Mouse (Mus musculus): ENCODE results near the gene Otog. TPM values are rescaled to one million over a fixed set of nuclear protein-coding genes. Genes with fewer than 3 reads are reported as not detected.

Otog gene
- polyA plus RNA-seq, 1 experiment from 2014 or later = not detected

GRCm38 (mm10) chr7:46280896-46281295 is 40.1 kb downstream of the Otog start:
- no peak for ATAC-seq (ENCODE audit: insufficient read depth)
- TF ChIP-seq CTCF (IDR thresholded peaks at IDR 0.05; ENCODE audit: low read depth) = no peak

GRCm38 (mm10) chr7:46282276-46282675 is 41.5 kb downstream of the Otog start:
- Histone ChIP-seq H3K9ac (no peak overlapping the region), H3K4me3 (ENCODE audit: low read depth, low read length) (no peak overlapping the region), H3K9me3 (ENCODE audit: low read depth, low read length) (no peaks in the 10 kb centered on the region), H3K4me2 (no peak overlapping the region), H3K4me1 (ENCODE audit: insufficient read depth) (no peaks in the 10 kb centered on the region), H3K27ac (ENCODE audit: low read depth) (no peak overlapping the region), H3K36me3 (ENCODE audit: insufficient read depth) (no peaks in the 10 kb centered on the region), H3K27me3 (ENCODE audit: insufficient read depth, low read length) (no peaks in the 10 kb centered on the region)
- ATAC-seq (ENCODE audit: insufficient read depth) = no peak
- 46% methylated on average over 7 of the region's 7 CpGs for WGBS
- TF ChIP-seq CTCF (IDR thresholded peaks at IDR 0.05; ENCODE audit: low read depth) = no peak
- DNase-seq = no peak

More at GRCm38 (mm10) chr7:46280896-46281295, 40.1 kb downstream of the Otog start:
- no peaks in the 10 kb centered on the region for H3K27me3 ChIP-seq (ENCODE audit: insufficient read depth, low read length)
- H3K36me3 ChIP-seq (ENCODE audit: insufficient read depth) = no peaks in the 10 kb centered on the region
- no peak overlapping the region for H3K27ac ChIP-seq (ENCODE audit: low read depth)
- H3K9ac ChIP-seq = no peak overlapping the region
- no peak overlapping the region for H3K4me2 ChIP-seq
- no peak for DNase-seq
- no peak overlapping the region for H3K4me3 ChIP-seq (ENCODE audit: low read depth, low read length)
- H3K9me3 ChIP-seq (ENCODE audit: low read depth, low read length) = no peaks in the 10 kb centered on the region
- H3K4me1 ChIP-seq (ENCODE audit: insufficient read depth) = no peaks in the 10 kb centered on the region

- ATAC-seq (ENCODE audit: insufficient read depth) (peak; percentile 84), DNase-seq (peak; percentile 80)
- Histone ChIP-seq H3K27me3 (ENCODE audit: insufficient read depth, low read length) (no peaks in the 10 kb centered on the region), H3K9ac (no peak overlapping the region), H3K4me3 (ENCODE audit: low read depth, low read length) (no peak overlapping the region), H3K27ac (ENCODE audit: low read depth) (no peak overlapping the region), H3K36me3 (ENCODE audit: insufficient read depth) (no peaks in the 10 kb centered on the region), H3K4me1 (ENCODE audit: insufficient read depth) (no peaks in the 10 kb centered on the region), H3K4me2 (no peak overlapping the region), H3K9me3 (ENCODE audit: low read depth, low read length) (no peaks in the 10 kb centered on the region)
- TF ChIP-seq CTCF (IDR thresholded peaks at IDR 0.05; ENCODE audit: low read depth) = no peak
- 48% methylated on average over 10 of the region's 10 CpGs for WGBS
Observed at GRCm38 (mm10) chr7:46283681-46284080, 42.9 kb downstream of the Otog start.

GRCm38 (mm10) chr7:46285161-46285839 is 44.5 kb downstream of the Otog start:
- WGBS = 81% methylated on average over 12 of the region's 12 CpGs
- H3K27me3 ChIP-seq (ENCODE audit: insufficient read depth, low read length) = no peaks in the 10 kb centered on the region

GRCm38 (mm10) chr7:46286391-46286790 is 45.6 kb downstream of the Otog start:
- Histone ChIP-seq H3K9me3 (ENCODE audit: low read depth, low read length) (no peaks in the 10 kb centered on the region), H3K36me3 (ENCODE audit: insufficient read depth) (no peaks in the 10 kb centered on the region), H3K27ac (ENCODE audit: low read depth) (no peak overlapping the region), H3K9ac (no peak overlapping the region), H3K4me3 (ENCODE audit: low read depth, low read length) (no peak overlapping the region), H3K27me3 (ENCODE audit: insufficient read depth, low read length) (no peaks in the 10 kb centered on the region), H3K4me2 (no peak overlapping the region), H3K4me1 (ENCODE audit: insufficient read depth) (no peaks in the 10 kb centered on the region)
- ATAC-seq (ENCODE audit: insufficient read depth) (no peak), DNase-seq (no peak)
- 89% methylated on average over 4 of the region's 4 CpGs for WGBS
- no peak for TF ChIP-seq CTCF (IDR thresholded peaks at IDR 0.05; ENCODE audit: low read depth)

More at GRCm38 (mm10) chr7:46285161-46285839, 44.5 kb downstream of the Otog start:
- H3K36me3 ChIP-seq (ENCODE audit: insufficient read depth) = no peaks in the 10 kb centered on the region
- H3K4me1 ChIP-seq (ENCODE audit: insufficient read depth) = no peaks in the 10 kb centered on the region
- H3K27ac ChIP-seq (ENCODE audit: low read depth) = no peak overlapping the region
- H3K4me3 ChIP-seq (ENCODE audit: low read depth, low read length) = no peak overlapping the region
- TF ChIP-seq CTCF (IDR thresholded peaks at IDR 0.05; ENCODE audit: low read depth) = no peak; the same call in 1 of the 2 replicates
- ATAC-seq (ENCODE audit: insufficient read depth) (no peak), DNase-seq (no peak)
- H3K4me2 ChIP-seq = no peak overlapping the region
- no peak overlapping the region for H3K9ac ChIP-seq
- H3K9me3 ChIP-seq (ENCODE audit: low read depth, low read length) = no peaks in the 10 kb centered on the region

- DNase-seq (no peak), ATAC-seq (ENCODE audit: insufficient read depth) (no peak)
- Histone ChIP-seq H3K27me3 (ENCODE audit: insufficient read depth, low read length) (no peaks in the 10 kb centered on the region), H3K4me3 (ENCODE audit: low read depth, low read length) (no peak overlapping the region), H3K9ac (no peak overlapping the region), H3K4me1 (ENCODE audit: insufficient read depth) (no peaks in the 10 kb centered on the region), H3K36me3 (ENCODE audit: insufficient read depth) (no peaks in the 10 kb centered on the region), H3K4me2 (no peak overlapping the region), H3K9me3 (ENCODE audit: low read depth, low read length) (no peaks in the 10 kb centered on the region), H3K27ac (ENCODE audit: low read depth) (no peak overlapping the region)
- WGBS = 27% methylated on average over 8 of the region's 8 CpGs
- TF ChIP-seq CTCF (IDR thresholded peaks at IDR 0.05; ENCODE audit: low read depth) = no peak
Observed at GRCm38 (mm10) chr7:46287051-46287450, 46.3 kb downstream of the Otog start.

GRCm38 (mm10) chr7:46296330-46296729 is 55.5 kb downstream of the Otog start:
- H3K9ac ChIP-seq = no peak overlapping the region
- no peak overlapping the region for H3K4me3 ChIP-seq (ENCODE audit: low read depth, low read length)
- no peak overlapping the region for H3K4me2 ChIP-seq
- H3K9me3 ChIP-seq (ENCODE audit: low read depth, low read length) = no peaks in the 10 kb centered on the region
- ATAC-seq (ENCODE audit: insufficient read depth) = no peak
- H3K36me3 ChIP-seq (ENCODE audit: insufficient read depth) = no peaks in the 10 kb centered on the region
- H3K27ac ChIP-seq (ENCODE audit: low read depth) = no peak overlapping the region
- WGBS = 20% methylated on average over 6 of the region's 6 CpGs
- no peaks in the 10 kb centered on the region for H3K4me1 ChIP-seq (ENCODE audit: insufficient read depth)
- no peak for TF ChIP-seq CTCF (IDR thresholded peaks at IDR 0.05; ENCODE audit: low read depth)
- no peaks in the 10 kb centered on the region for H3K27me3 ChIP-seq (ENCODE audit: insufficient read depth, low read length)
- no peak for DNase-seq
